Mouse (Mus musculus) erythroblast, embryonic 14.5 days (primary cell): ENCODE results near the gene Phc1.

Experiments
- GATA1 ChIP-seq: IDR thresholded peaks from 2 replicates; pipeline ENCODE4 v1.6.1; 2012; ENCODE audit warnings: low read length, inconsistent platforms, mixed read lengths
- TAL1 ChIP-seq: IDR thresholded peaks from 3 replicates; pipeline ENCODE4 v1.6.1; 2012; ENCODE audit warnings: low read length, inconsistent platforms, mixed read lengths

DNA sequence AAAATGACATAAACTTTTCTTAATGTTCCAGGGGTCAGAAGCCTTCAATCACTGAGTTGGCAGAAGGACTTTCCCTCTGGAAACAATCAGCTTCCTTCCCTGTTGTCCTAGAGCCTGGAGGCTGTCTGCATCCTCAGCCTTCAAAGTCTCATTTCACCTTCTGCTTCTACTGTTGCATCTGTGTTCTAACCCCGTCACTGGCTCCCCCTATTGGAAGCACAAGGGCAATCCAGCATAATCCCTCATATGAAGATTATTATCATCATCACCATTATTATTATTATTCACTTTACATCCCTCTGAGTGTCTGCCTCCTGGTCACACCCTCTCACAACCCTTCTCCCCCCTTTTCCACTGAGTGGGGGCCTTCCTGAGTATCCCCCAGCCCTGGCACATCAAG lies 52.1 kb downstream of the Phc1 start:
- TF ChIP-seq GATA1 (no peak), TAL1 (no peak)
